Mouse (Mus musculus) 416B (cell line): ENCODE measurements around the gene Gm4297.
"Not testable (repeated sequence)": the region's sequence is repeated elsewhere in the genome, so short reads cannot be mapped to it uniquely, and the experiment has no call there.

Source experiments
- DNase-seq: peaks from one replicate; pipeline ENCODE4 v3.0.0; 2011; ENCODE audit warnings: low read depth

Gene Gm4297

DNA sequence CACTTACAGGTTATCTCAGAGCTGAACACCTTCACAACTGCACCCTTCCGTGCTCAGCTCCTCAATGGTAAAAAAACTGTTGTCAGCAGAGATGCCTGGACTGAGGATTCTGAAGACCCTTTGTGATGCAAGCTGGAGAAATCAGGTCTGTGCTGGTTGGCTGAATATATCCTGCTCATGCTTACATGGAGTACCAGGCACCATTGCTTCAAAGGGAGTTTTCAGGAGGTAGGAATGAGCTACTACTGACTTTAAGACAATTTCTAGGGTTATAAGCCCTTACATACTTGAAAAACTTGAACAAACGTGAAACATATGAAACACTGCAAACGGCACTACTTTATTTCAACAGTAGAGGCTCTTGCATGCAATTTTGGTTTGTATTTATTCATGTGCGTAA is at the start of gene Gm4297:
Gene Gm4297 (minus strand): TSS at position 101 of the 400 bp plus-strand sequence.
- not testable (repeated sequence) for DNase-seq
